Mouse (Mus musculus) lung, postnatal 10 days (tissue): ENCODE data around the gene Ccnl1.
A peak's percentile ranks its signal among the peaks of the same experiment; 100 is the strongest.

Experiments used
- DNase-seq: peaks from one replicate; pipeline ENCODE4 v3.0.0; 2021

Ccnl1 gene

GRCm38 (mm10) chr3:65958102-65958839, at the start of gene Ccnl1:
TSS of gene Ccnl1 (minus strand) at chr3:65958249.
- DNase-seq: peak; percentile 98

GRCm38 (mm10) chr3:66004989-66005388, 46.9 kb upstream of the Ccnl1 start:
- no peak for DNase-seq

- DNase-seq: no peak
These were observed 46.3 kb upstream of the Ccnl1 start for GRCm38 (mm10) chr3:66004220-66004951.

- DNase-seq: no peak
These were observed 42.4 kb upstream of the Ccnl1 start for GRCm38 (mm10) chr3:66000400-66000799.

GRCm38 (mm10) chr3:65997360-65998008, 39.4 kb upstream of the Ccnl1 start:
- no peak for DNase-seq

- DNase-seq: no peak
These were observed 34.6 kb upstream of the Ccnl1 start for GRCm38 (mm10) chr3:65992395-65993340.

- peak; percentile 72 for DNase-seq
These were observed 33.1 kb upstream of the Ccnl1 start for GRCm38 (mm10) chr3:65990957-65991646.

GRCm38 (mm10) chr3:65990524-65990923, 32.5 kb upstream of the Ccnl1 start:
- DNase-seq: no peak

- no peak for DNase-seq
These were observed 30.9 kb upstream of the Ccnl1 start for GRCm38 (mm10) chr3:65988711-65989495.

GRCm38 (mm10) chr3:65976296-65976695, 18.2 kb upstream of the Ccnl1 start:
- no peak for DNase-seq

GRCm38 (mm10) chr3:65975317-65975716, 17.3 kb upstream of the Ccnl1 start:
- peak; percentile 82 for DNase-seq

- peak; percentile 99 for DNase-seq
These were observed 16.4 kb upstream of the Ccnl1 start for GRCm38 (mm10) chr3:65974232-65975058.

GRCm38 (mm10) chr3:65973501-65974231, 15.6 kb upstream of the Ccnl1 start:
- no peak for DNase-seq

- DNase-seq: no peak
These were observed 11.1 kb upstream of the Ccnl1 start for GRCm38 (mm10) chr3:65969196-65969595.

GRCm38 (mm10) chr3:65966360-65966759, 8.3 kb upstream of the Ccnl1 start:
- DNase-seq: no peak

GRCm38 (mm10) chr3:65962270-65962930, 4.4 kb upstream of the Ccnl1 start:
- DNase-seq: no peak

GRCm38 (mm10) chr3:65960291-65960945, 2.4 kb upstream of the Ccnl1 start:
- no peak for DNase-seq

- DNase-seq: no peak
These were observed 1.5 kb upstream of the Ccnl1 start for GRCm38 (mm10) chr3:65959416-65960001.
